Mouse (Mus musculus): Measurements from ENCODE around the gene Cd1d1.

DNA sequence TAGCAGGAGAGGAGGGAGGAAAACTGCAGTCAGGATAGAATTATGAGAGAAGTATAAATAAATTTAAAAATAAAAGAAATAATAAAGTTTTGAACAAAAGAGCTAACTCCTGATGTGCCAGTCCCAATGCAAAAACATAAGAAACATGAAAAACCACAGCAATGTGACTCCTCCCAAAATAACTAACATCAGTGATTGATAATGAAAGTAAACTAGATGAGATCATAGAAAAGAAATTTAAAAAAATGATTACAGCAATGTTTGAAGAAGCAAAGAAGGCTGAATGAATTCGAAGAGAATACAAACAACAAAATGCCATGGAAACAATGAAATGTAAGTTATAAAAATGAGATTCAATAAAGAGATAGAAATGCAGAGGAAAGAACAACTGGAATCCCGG lies 42.5 kb upstream of the Cd1d1 start:
- TF ChIP-seq CHD2 (IDR thresholded peaks at IDR 0.05; ENCODE audit: low read depth, low read length) (no peak), ZNF384 (IDR thresholded peaks at IDR 0.05; ENCODE audit: low read depth, low read length) (no peak), MAFK (IDR thresholded peaks at IDR 0.05; ENCODE audit: insufficient read depth, low read depth, low read length) (no peak), HCFC1 (IDR thresholded peaks at IDR 0.05; ENCODE audit: borderline replicate concordance, insufficient read depth, low read length) (no peak), ZC3H11A (IDR thresholded peaks at IDR 0.05; ENCODE audit: borderline replicate concordance, low read depth, low read length) (no peak)
